Mouse (Mus musculus) embryonic facial prominence, embryonic 12.5 days (tissue): ENCODE data around the gene Reck. TPM values are rescaled to one million over a fixed set of nuclear protein-coding genes. Genes with fewer than 3 reads are reported as not detected.

Source experiments
- ATAC-seq: fragments of 200-750 bp; cut with Nextera tagmentation; 2 replicates; pipeline ENCODE4 v1.8.0; 2017; ENCODE audit not compliant: insufficient number of reproducible peaks, insufficient read depth, low FRiP score, low TSS enrichment
- H3K27ac ChIP-seq: fragments of 300-500 bp; sonication (generic); 2 replicates; pipeline ENCODE4 v1.5.1; 2016; ENCODE audit warnings: mild to moderate bottlenecking
- H3K27me3 ChIP-seq: fragments of 300-500 bp; sonication (generic); 2 replicates; pipeline ENCODE4 v1.6.1; 2016; ENCODE audit warnings: mild to moderate bottlenecking, moderate library complexity
- H3K36me3 ChIP-seq: fragments of 300-500 bp; sonication (generic); 2 replicates; pipeline ENCODE4 v1.6.1; 2016; ENCODE audit warnings: mild to moderate bottlenecking
- H3K4me1 ChIP-seq: fragments of 300-500 bp; sonication (generic); 2 replicates; pipeline ENCODE4 v1.6.1; 2016
- H3K4me2 ChIP-seq: fragments of 300-500 bp; sonication (generic); replicated peaks from 2 replicates; pipeline ENCODE4 v1.6.1; 2016; ENCODE audit warnings: mild to moderate bottlenecking, moderate library complexity
- H3K4me3 ChIP-seq: fragments of 300-500 bp; sonication (generic); 2 replicates; pipeline ENCODE4 v1.5.1; 2016; ENCODE audit warnings: mild to moderate bottlenecking
- H3K9ac ChIP-seq: fragments of 300-500 bp; sonication (generic); 2 replicates; pipeline ENCODE4 v1.6.1; 2016; ENCODE audit warnings: mild to moderate bottlenecking, moderate library complexity
- H3K9me3 ChIP-seq: fragments of 300-500 bp; sonication (generic); 2 replicates; pipeline ENCODE4 v1.6.1; 2016; ENCODE audit warnings: mild to moderate bottlenecking, moderate library complexity
- WGBS: fragments of 180-500 bp; shearing (Covaris S2); methylation state at CpG from one replicate; pipeline ENCODE4 v1.1.7; 2016; 5-methylcytosine and 5-hydroxymethylcytosine counted together
- polyA plus RNA-seq: library from polyadenylated mRNA; unstranded; fragments of >200 nt; fragmentation: Nextera tagmentation; extraction: Ambion mirVana; gene quantifications from 2 replicates; pipeline ENCODE4 v1.2.1, GENCODE M21; 2016

The Reck gene
- polyA plus RNA-seq, 1 experiment from 2014 or later, result 33.9 TPM

DNA sequence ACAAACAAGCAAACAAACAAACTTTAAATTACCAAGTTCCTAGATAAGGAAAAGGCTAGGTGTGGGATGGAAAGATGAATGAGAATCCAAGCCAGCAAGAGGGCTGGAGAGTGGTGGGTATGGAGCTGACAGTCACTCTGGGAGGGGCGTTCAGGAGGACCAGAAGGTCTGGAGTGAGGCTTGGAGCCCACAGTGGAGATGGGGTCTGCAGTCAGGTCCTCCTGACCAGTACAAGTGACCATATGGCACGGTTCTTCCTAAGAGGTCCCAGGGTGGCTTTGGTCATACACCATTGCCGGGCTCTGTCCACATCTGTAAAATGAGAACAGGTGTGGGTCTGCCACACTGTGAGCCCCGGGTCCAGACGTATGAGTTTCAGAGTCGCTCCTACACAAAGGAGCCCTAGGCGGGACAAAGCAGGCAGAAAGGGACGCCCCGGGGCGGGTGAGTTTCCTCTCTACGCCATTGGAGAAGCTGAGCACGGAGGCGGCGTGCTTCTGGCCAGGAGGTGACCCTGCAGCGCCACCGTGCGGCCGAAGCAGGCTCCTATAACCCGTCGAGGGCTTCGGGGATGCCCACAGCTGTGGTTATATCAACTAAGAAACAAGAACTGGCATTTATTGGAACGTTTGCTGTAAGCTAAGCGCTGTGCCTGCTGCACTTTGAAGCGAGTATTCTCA is 106.9 kb downstream of the Reck start:
- 0 out of 2 replicates have a peak, but pooled peaks cover 7% of the 10 kb centered on the region for H3K36me3 ChIP-seq
- H3K9ac ChIP-seq, result peak overlapping the region; percentile 44
- peaks cover 19% of the 10 kb centered on the region for H3K4me1 ChIP-seq
- WGBS, result 2% methylated on average over 24 of the region's 24 CpGs
- H3K4me2 ChIP-seq, result peak overlapping the region; percentile 53
- H3K4me3 ChIP-seq, result peak overlapping the region; percentile 27
- peak; percentile 93 for ATAC-seq
- H3K27ac ChIP-seq, result 0 out of 2 replicates have a peak overlapping the region, but pooled peaks have one; percentile 26
- no peaks in the 10 kb centered on the region for H3K27me3 ChIP-seq
- H3K9me3 ChIP-seq, result no peaks in the 10 kb centered on the region

DNA sequence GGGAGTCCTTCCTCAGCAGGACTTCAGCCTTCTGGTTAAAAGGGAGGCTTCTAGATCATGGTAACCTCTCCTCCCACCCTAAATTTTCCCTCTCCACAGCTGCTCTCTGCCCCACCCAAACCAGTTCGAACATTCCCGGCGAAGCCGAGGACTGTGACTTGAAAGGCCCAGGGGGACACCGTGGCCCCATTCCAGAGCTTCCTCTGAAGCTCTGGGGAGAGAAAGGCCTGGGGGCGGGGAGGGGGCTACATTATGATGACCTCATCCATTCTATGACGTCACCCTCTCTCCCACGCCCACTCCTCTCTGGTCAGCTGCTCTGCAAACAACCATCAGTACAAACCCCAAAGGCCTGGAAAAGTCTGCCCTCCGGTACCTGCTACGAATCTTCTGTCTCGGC is 107.9 kb downstream of the Reck start, which contains the start of gene Ccin:
Gene Ccin, plus strand, starts transcription at position 303 of the 400 bp plus-strand sequence.
- Histone ChIP-seq H3K4me2 (peak within 1 kb of the TSS; percentile 53), H3K27me3 (no peaks in the 10 kb centered on the region), H3K36me3 (no peaks in the 10 kb centered on the region), H3K4me3 (peak within 1 kb of the TSS; percentile 27), H3K4me1 (peaks cover 14% of the 10 kb centered on the region), H3K9me3 (no peaks in the 10 kb centered on the region), H3K9ac (peak within 1 kb of the TSS; percentile 44), H3K27ac (0 out of 2 replicates have a peak within 1 kb of the TSS, but pooled peaks have one; percentile 26)
- 84% methylated on average over 11 of the region's 11 CpGs for WGBS
- ATAC-seq, result no peak

DNA sequence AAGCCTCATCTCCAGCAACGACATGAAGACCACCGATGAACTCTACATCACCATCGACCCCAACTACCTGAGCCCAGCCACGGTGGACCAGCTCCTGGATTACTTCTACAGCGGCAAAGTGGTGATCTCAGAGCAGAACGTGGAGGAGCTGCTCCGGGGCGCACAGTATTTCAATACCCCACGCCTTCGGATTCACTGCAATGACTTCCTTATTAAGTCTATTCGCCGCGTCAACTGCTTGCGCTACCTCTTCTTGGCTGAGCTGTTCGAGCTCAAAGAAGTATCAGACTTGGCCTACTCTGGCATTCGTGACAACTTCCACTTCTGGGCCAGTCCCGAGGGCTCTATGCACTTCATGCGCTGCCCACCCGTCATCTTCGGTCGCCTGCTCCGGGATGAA is 108.4 kb downstream of the Reck start:
- Histone ChIP-seq H3K27ac (no peak overlapping the region), H3K4me1 (peaks cover 8% of the 10 kb centered on the region), H3K4me2 (no peak overlapping the region), H3K9me3 (no peaks in the 10 kb centered on the region), H3K27me3 (no peaks in the 10 kb centered on the region), H3K9ac (no peak overlapping the region), H3K4me3 (no peak overlapping the region), H3K36me3 (no peaks in the 10 kb centered on the region)
- ATAC-seq, result no peak
- 91% methylated on average over 22 of the region's 22 CpGs for WGBS

DNA sequence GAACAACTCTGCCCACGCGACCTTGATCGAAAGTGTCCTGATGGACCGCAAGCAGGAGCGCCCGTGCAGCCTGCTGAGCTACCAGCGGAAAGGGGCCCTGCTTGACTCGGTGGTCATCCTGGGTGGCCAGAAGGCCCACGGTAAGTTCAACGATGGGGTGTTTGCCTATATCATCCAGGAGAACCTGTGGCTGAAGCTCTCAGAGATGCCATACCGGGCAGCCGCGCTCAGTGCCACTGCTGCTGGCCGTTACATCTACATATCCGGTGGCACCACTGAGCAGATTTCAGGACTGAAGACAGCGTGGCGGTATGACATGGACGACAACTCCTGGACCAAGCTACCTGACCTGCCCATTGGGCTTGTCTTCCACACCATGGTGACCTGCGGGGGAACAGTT is 109.0 kb downstream of the Reck start:
- Histone ChIP-seq H3K4me1 (peaks cover 7% of the 10 kb centered on the region; the same call in 1 of the 2 replicates), H3K9ac (no peak overlapping the region), H3K4me2 (no peak overlapping the region), H3K27ac (no peak overlapping the region), H3K27me3 (no peaks in the 10 kb centered on the region), H3K4me3 (no peak overlapping the region), H3K36me3 (no peaks in the 10 kb centered on the region), H3K9me3 (no peaks in the 10 kb centered on the region)
- no peak for ATAC-seq
- 93% methylated on average over 19 of the region's 19 CpGs for WGBS

DNA sequence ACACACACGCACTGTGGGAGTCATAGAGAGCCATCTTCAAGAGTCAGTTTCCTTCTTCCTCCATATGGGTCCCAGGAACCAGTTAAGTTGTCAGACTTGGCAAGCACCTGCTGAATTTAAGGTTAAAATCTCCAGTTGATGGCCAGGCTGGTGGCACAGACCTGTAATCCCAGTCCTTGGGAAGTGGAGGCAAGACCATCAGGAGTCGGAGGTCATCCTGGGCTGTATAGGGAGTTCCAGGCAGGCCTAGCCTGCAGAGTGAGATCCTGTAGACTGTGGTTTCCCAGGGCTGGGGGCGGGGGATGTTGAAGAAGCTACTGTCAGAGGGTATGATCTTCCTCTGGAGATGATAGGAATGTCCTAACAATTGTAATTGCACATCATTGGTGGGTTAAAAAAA is 113.6 kb downstream of the Reck start:
- 81% methylated on average over 3 of the region's 3 CpGs for WGBS
- Histone ChIP-seq H3K4me1 (no peaks in the 10 kb centered on the region), H3K36me3 (no peaks in the 10 kb centered on the region), H3K27ac (no peak overlapping the region), H3K27me3 (no peaks in the 10 kb centered on the region), H3K4me3 (no peak overlapping the region), H3K4me2 (no peak overlapping the region), H3K9ac (no peak overlapping the region), H3K9me3 (no peaks in the 10 kb centered on the region)
- ATAC-seq, result no peak

DNA sequence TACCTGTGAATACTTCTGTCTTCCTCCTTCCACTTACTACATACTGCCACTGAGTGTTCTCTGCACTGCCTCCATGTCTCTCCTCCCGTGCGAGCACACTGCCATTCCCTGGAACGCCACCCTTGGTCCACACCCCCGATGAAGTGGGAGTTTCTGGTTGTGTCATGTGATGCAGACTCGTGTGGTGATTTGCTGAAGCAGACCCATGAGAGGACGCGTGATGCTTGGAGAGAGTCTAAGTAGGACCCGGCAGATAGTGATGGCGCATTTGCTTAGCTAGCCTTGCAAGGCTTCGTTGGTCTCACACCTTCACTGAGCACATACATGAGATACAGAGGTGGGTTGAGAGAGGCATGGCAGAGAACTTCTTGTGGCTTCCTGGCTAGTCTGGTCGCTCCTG is 117.7 kb downstream of the Reck start:
- Histone ChIP-seq H3K4me3 (no peak overlapping the region), H3K9me3 (no peaks in the 10 kb centered on the region), H3K4me2 (no peak overlapping the region), H3K4me1 (no peaks in the 10 kb centered on the region), H3K9ac (no peak overlapping the region), H3K27me3 (no peaks in the 10 kb centered on the region), H3K27ac (no peak overlapping the region), H3K36me3 (no peaks in the 10 kb centered on the region)
- WGBS, result 90% methylated on average over 11 of the region's 11 CpGs
- ATAC-seq, result no peak

DNA sequence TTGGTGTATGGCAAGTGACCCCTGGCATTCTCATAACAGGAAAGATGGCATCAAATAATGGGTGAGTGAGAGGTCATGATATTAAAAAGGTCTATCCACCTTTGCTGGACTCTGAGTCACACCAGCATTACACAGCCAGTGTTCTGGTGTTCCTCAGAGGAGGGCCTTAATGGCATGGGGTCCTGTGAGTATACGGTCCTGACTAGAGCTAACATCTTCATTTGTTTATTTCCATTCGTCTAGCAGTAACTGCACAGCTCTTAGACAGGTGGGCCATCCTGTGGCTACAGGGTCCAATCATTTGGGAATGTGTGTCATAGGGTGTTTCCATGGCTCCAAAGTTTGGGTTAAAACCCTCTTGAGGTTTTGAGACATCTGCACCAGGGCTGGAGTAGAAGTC is 119.0 kb downstream of the Reck start:
- no peak overlapping the region for H3K4me2 ChIP-seq
- H3K27me3 ChIP-seq, result no peaks in the 10 kb centered on the region
- no peak for ATAC-seq
- 0 out of 2 replicates have a peak, but pooled peaks cover 4% of the 10 kb centered on the region for H3K9me3 ChIP-seq
- no peak overlapping the region for H3K9ac ChIP-seq
- H3K36me3 ChIP-seq, result no peaks in the 10 kb centered on the region
- 84% methylated on average over 2 of the region's 2 CpGs for WGBS
- no peak overlapping the region for H3K27ac ChIP-seq
- H3K4me1 ChIP-seq, result no peaks in the 10 kb centered on the region
- no peak overlapping the region for H3K4me3 ChIP-seq

Other genes starting within 250 kb of the Reck start
- gene Npr2, start 243.6 kb upstream of the Reck start, polyA plus RNA-seq, result 25.1 and 29.7 TPM in 2 replicates
- 1.8 and 1.9 TPM in 2 replicates for gene Spag8, start 221.9 kb upstream of the Reck start, polyA plus RNA-seq
- 79.3 and 85.8 TPM in 2 replicates for gene Hint2, start 219.1 kb upstream of the Reck start, polyA plus RNA-seq
- 7.7 and 8.4 TPM in 2 replicates for gene Tmem8b, start 206.6 kb upstream of the Reck start, polyA plus RNA-seq
- 2.4 and 2.6 TPM in 2 replicates for gene Fam221b, start 206.4 kb upstream of the Reck start, polyA plus RNA-seq
- not detected in 2 replicates for gene Olfr70, start 174.7 kb upstream of the Reck start, polyA plus RNA-seq
- 0.06 TPM in 1 of 2 replicates, not detected in the other for gene Olfr71, start 165.3 kb upstream of the Reck start, polyA plus RNA-seq
- gene Hrct1, start 148.3 kb upstream of the Reck start, polyA plus RNA-seq, result 0.15 and 0.43 TPM in 2 replicates
- not detected in 2 replicates for gene Spaar, start 145.5 kb upstream of the Reck start, polyA plus RNA-seq
- gene Olfr159, start 104.5 kb upstream of the Reck start, polyA plus RNA-seq, result not detected in 2 replicates
- 0.09 and 0.31 TPM in 2 replicates for gene Olfr156, start 51.6 kb upstream of the Reck start, polyA plus RNA-seq
- 0.08 TPM in 1 of 2 replicates, not detected in the other for gene Olfr157, start 35.3 kb upstream of the Reck start, polyA plus RNA-seq
- gene Olfr155, start 24.0 kb upstream of the Reck start, polyA plus RNA-seq, result 0.18 TPM in 1 of 2 replicates, not detected in the other
- gene Glipr2, start 81.9 kb downstream of the Reck start, polyA plus RNA-seq, result 113 and 118 TPM in 2 replicates
- 0.11 TPM in 1 of 2 replicates, not detected in the other for gene Ccin, start 108.0 kb downstream of the Reck start, polyA plus RNA-seq
- 254 and 261 TPM in 2 replicates for gene Clta, start 128.9 kb downstream of the Reck start, polyA plus RNA-seq
- gene Gne, start 208.6 kb downstream of the Reck start, polyA plus RNA-seq, result 20.4 and 23.8 TPM in 2 replicates